Mouse (Mus musculus) liver, postnatal 0 days (tissue): ENCODE data around the gene Flcn.

Experiments used
- CTCF ChIP-seq: sonication (generic); IDR thresholded peaks from 2 replicates; pipeline ENCODE4 v1.5.1; 2016; ENCODE audit warnings: antibody characterized with exemption, low read depth
- EP300 ChIP-seq: IDR thresholded peaks from 2 replicates; pipeline ENCODE4 v1.6.1; 2016; ENCODE audit warnings: antibody characterized with exemption, low read depth, mild to moderate bottlenecking

DNA sequence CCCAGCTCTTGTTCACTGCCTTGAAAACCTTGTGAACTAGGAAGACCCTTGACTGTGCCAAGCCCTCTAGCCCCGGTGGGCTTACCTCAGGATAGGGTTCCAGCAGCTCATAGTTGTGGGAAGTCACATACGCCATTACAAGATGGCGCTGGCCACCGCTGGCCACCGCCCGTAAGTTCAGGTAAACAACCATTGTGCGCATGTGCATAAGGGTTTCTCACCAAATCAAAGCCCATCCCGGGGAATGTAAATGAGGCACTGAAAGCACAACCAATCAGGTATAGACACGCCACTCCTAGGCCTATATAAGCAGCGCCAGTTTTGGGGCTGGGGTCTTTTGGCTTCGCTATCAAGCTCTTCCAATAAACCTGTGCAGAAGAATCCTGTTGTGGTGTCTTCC lies 36.5 kb upstream of the Flcn start:
- no peak for TF ChIP-seq EP300
- no peak for TF ChIP-seq CTCF
